Mouse (Mus musculus): ENCODE measurements around the gene Atp2c2. TPM values are rescaled to one million over a fixed set of nuclear protein-coding genes. Genes with fewer than 3 reads are reported as not detected.
A peak's percentile ranks its signal among the peaks of the same experiment; 100 is the strongest.

Gene Atp2c2
- polyA plus RNA-seq, 1 experiment from 2014 or later = 2.4 TPM

DNA sequence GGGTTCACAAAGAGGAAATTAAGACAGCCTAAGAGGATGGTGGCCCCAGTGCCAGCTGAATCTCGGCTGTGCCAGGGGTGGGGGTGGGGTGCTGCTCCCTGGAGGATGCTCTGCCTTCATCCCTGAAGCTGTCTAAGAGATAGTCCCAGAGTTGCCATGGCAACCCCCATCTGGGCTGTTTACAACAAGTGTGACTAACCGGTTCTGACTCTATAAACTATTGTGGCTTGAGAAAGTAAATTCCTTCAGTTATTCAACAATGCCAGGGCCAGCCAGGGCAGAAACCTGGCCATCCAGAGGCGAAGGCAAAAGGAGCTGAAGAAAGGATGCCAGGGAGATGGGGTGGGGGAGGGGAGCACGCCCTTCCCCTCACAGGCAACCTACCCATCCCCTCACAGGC lies 101.4 kb downstream of the Atp2c2 start:
- ATAC-seq = no peak
- WGBS = 31% methylated on average over 4 of the region's 4 CpGs
- Histone ChIP-seq H3K27ac (ENCODE audit: low read depth, low read length) (no peak overlapping the region), H3K4me3 (ENCODE audit: low read depth, low read length) (no peak overlapping the region), H3K9ac (ENCODE audit: low read depth, low read length) (no peak overlapping the region), H3K36me3 (ENCODE audit: control insufficient read depth, insufficient read depth) (no peaks in the 10 kb centered on the region), H3K27me3 (replicated peaks; ENCODE audit: control insufficient read depth, insufficient read depth, low read length) (no peaks in the 10 kb centered on the region), H3K9me3 (ENCODE audit: control insufficient read depth) (no peaks in the 10 kb centered on the region), H3K4me1 (replicated peaks; ENCODE audit: control insufficient read depth, insufficient read depth, low read length) (peaks cover 4% of the 10 kb centered on the region; the same call in 1 of the 2 replicates), H3K4me2 (replicated peaks; ENCODE audit: low read depth) (no peak overlapping the region)
- TF ChIP-seq CTCF (IDR thresholded peaks at IDR 0.05; ENCODE audit: low read depth) = no peak

DNA sequence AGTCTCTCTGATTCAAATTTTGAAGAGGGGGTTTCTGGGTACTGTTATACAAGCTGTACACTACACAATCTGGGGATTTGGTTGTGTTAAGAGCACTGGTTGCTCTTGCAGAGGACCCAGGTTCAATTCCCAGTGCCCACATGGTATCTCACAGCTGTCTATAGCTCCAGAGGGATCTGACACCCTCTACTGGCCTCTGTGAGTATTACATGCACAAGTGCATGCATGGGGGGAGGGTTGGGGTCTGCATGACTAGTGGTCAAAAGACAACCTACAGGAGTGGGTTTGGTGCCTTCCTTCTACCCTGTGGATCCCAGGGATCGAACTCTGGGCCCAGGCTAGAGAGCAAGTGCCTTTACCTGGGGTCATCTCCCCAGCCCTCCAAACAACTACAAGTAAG lies 102.8 kb downstream of the Atp2c2 start:
- 86% methylated on average over 1 of the region's 1 CpGs for WGBS
- no peak for ATAC-seq

GRCm38 (mm10) chr8:119805275-119805674 lies 105.5 kb downstream of the Atp2c2 start:
- Histone ChIP-seq H3K36me3 (ENCODE audit: control insufficient read depth, insufficient read depth) (peaks cover 19% of the 10 kb centered on the region), H3K27ac (ENCODE audit: low read depth, low read length) (peak overlapping the region; percentile 35; the same call in 1 of the 2 replicates), H3K4me3 (ENCODE audit: low read depth, low read length) (no peak overlapping the region), H3K9me3 (ENCODE audit: control insufficient read depth) (no peaks in the 10 kb centered on the region), H3K4me1 (replicated peaks; ENCODE audit: control insufficient read depth, insufficient read depth, low read length) (no peaks in the 10 kb centered on the region), H3K27me3 (replicated peaks; ENCODE audit: control insufficient read depth, insufficient read depth, low read length) (no peaks in the 10 kb centered on the region), H3K4me2 (replicated peaks; ENCODE audit: low read depth) (no peak overlapping the region), H3K9ac (ENCODE audit: low read depth, low read length) (no peak overlapping the region)
- TF ChIP-seq CTCF (IDR thresholded peaks at IDR 0.05; ENCODE audit: low read depth) = no peak
- ATAC-seq = peak; percentile 59; the same call in 1 of the 2 replicates
- WGBS = 32% methylated on average over 8 of the region's 8 CpGs

More for the DNA sequence above, 102.8 kb downstream of the Atp2c2 start:
- Histone ChIP-seq H3K27ac (ENCODE audit: low read depth, low read length) (no peak overlapping the region), H3K27me3 (replicated peaks; ENCODE audit: control insufficient read depth, insufficient read depth, low read length) (no peaks in the 10 kb centered on the region), H3K4me2 (replicated peaks; ENCODE audit: low read depth) (no peak overlapping the region), H3K4me1 (replicated peaks; ENCODE audit: control insufficient read depth, insufficient read depth, low read length) (peaks cover 4% of the 10 kb centered on the region; the same call in 1 of the 2 replicates), H3K9ac (ENCODE audit: low read depth, low read length) (no peak overlapping the region), H3K9me3 (ENCODE audit: control insufficient read depth) (no peaks in the 10 kb centered on the region), H3K4me3 (ENCODE audit: low read depth, low read length) (no peak overlapping the region), H3K36me3 (ENCODE audit: control insufficient read depth, insufficient read depth) (no peaks in the 10 kb centered on the region; the same call in 1 of the 2 replicates)
- TF ChIP-seq CTCF (IDR thresholded peaks at IDR 0.05; ENCODE audit: low read depth) = peak; percentile 64

DNA sequence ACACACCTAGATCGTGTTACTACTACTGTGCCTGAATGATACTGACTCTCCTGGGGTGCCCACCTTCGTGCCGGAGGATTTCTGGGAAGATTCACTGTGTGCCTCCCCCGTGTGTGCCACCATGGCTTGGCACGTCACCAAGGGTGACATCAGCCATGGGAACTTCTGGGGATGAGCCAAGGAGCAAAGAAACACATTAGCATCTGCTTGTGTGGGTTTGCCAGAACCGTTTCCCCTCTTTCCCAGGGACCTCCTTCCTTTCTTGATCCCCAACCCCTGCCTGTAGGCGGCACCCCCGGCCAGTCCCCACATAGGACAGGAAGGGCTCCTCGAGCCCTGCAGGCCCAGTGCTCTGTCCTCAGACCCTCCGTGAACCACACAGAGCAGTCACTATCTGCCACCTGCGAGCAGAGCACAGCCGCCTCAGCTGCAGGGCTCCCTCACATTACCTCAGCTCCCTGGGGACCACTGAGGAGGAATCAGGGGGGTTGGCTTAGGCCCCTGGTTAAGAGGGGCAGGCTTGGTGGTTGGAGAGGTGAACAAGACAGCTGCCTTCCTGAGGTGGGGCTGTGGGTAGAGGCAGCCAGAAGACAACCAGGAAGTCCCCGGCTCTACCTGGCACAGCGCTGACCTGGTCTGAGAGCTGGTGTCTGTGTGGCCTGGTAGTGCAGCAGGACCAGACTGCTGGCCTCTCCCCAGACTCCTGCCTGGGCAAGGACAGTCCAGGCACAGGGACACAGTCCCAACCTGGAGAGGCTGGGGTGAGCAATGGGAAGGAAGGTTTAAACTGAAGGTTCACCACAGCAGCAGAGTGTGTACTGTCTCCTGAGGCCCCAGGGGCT lies 106.8 kb downstream of the Atp2c2 start:
- 70% methylated on average over 14 of the region's 14 CpGs for WGBS
- ATAC-seq = no peak
- Histone ChIP-seq H3K9ac (ENCODE audit: low read depth, low read length) (no peak overlapping the region), H3K36me3 (ENCODE audit: control insufficient read depth, insufficient read depth) (peaks cover 19% of the 10 kb centered on the region), H3K4me2 (replicated peaks; ENCODE audit: low read depth) (no peak overlapping the region), H3K4me1 (replicated peaks; ENCODE audit: control insufficient read depth, insufficient read depth, low read length) (peaks cover 6% of the 10 kb centered on the region; the same call in 1 of the 2 replicates), H3K27ac (ENCODE audit: low read depth, low read length) (no peak overlapping the region), H3K4me3 (ENCODE audit: low read depth, low read length) (no peak overlapping the region), H3K9me3 (ENCODE audit: control insufficient read depth) (no peaks in the 10 kb centered on the region), H3K27me3 (replicated peaks; ENCODE audit: control insufficient read depth, insufficient read depth, low read length) (no peaks in the 10 kb centered on the region)
- 0 out of 2 replicates have a peak, but pooled peaks have one; percentile 25 for TF ChIP-seq CTCF (IDR thresholded peaks at IDR 0.05; ENCODE audit: low read depth)

Other genes with a start within 250 kb of the Atp2c2 start
- gene Slc38a8, start 198.3 kb upstream of the Atp2c2 start, polyA plus RNA-seq (2015; fragmentation: Nextera tagmentation; extraction: Ambion mirVana) = 0.07 and 0.18 TPM in 2 replicates
- 32.8 and 33.3 TPM in 2 replicates for gene Mbtps1, start 141.3 kb upstream of the Atp2c2 start, polyA plus RNA-seq (2015; fragmentation: Nextera tagmentation; extraction: Ambion mirVana)
- gene Hsdl1, start 124.8 kb upstream of the Atp2c2 start, polyA plus RNA-seq (2015; fragmentation: Nextera tagmentation; extraction: Ambion mirVana) = 21.6 and 21.8 TPM in 2 replicates
- 3.6 and 4.2 TPM in 2 replicates for gene Dnaaf1, start 124.8 kb upstream of the Atp2c2 start, polyA plus RNA-seq (2015; fragmentation: Nextera tagmentation; extraction: Ambion mirVana)
- 5.0 and 5.1 TPM in 2 replicates for gene Taf1c, start 94.8 kb upstream of the Atp2c2 start, polyA plus RNA-seq (2015; fragmentation: Nextera tagmentation; extraction: Ambion mirVana)
- 0.08 and 0.17 TPM in 2 replicates for gene Adad2, start 87.3 kb upstream of the Atp2c2 start, polyA plus RNA-seq (2015; fragmentation: Nextera tagmentation; extraction: Ambion mirVana)
- gene Kcng4, start 64.3 kb upstream of the Atp2c2 start, polyA plus RNA-seq (2015; fragmentation: Nextera tagmentation; extraction: Ambion mirVana) = 0.34 and 0.51 TPM in 2 replicates
- 15.5 and 15.6 TPM in 2 replicates for gene Wfdc1, start 33.6 kb upstream of the Atp2c2 start, polyA plus RNA-seq (2015; fragmentation: Nextera tagmentation; extraction: Ambion mirVana)
- 7.7 and 8.4 TPM in 2 replicates for gene Tldc1, start 78.4 kb downstream of the Atp2c2 start, polyA plus RNA-seq (2015; fragmentation: Nextera tagmentation; extraction: Ambion mirVana)
- gene Cotl1, start 140.5 kb downstream of the Atp2c2 start, polyA plus RNA-seq (2015; fragmentation: Nextera tagmentation; extraction: Ambion mirVana) = 166 and 169 TPM in 2 replicates
- 7.3 and 7.4 TPM in 2 replicates for gene Klhl36, start 162.3 kb downstream of the Atp2c2 start, polyA plus RNA-seq (2015; fragmentation: Nextera tagmentation; extraction: Ambion mirVana)
- 37.1 and 41.2 TPM in 2 replicates for gene Usp10, start 210.4 kb downstream of the Atp2c2 start, polyA plus RNA-seq (2015; fragmentation: Nextera tagmentation; extraction: Ambion mirVana)
- not detected in 2 replicates for gene Gm20388, start 210.8 kb downstream of the Atp2c2 start, polyA plus RNA-seq (2015; fragmentation: Nextera tagmentation; extraction: Ambion mirVana)